Mouse (Mus musculus) heart, embryonic 14.5 days (tissue): ENCODE measurements around the gene Zc3h12c. TPM values are rescaled to one million over a fixed set of nuclear protein-coding genes. Genes with fewer than 3 reads are reported as not detected.

Experiments
- ATAC-seq: fragments of 200-750 bp; cut with Nextera tagmentation; 2 replicates; pipeline ENCODE4 v1.8.0; 2017; ENCODE audit warnings: low read depth, moderate TSS enrichment; ENCODE audit not compliant: insufficient number of reproducible peaks, insufficient read depth, low FRiP score
- H3K27ac ChIP-seq, 2 experiments: fragments of 200-500 bp in 1 of 2; fragments of 300-500 bp in 1 of 2; sonication (generic) in 1 of 2; replicated peaks in 1 of 2; 2 replicates each; pipeline ENCODE4 v1.5.1; 2012 to 2014; ENCODE audit warnings: low read depth in 2 of 2, low read length in 2 of 2, control low read depth in 1 of 2, mild to moderate bottlenecking in 1 of 2, mixed read lengths in 1 of 2; ENCODE audit not compliant: control insufficient read depth in 1 of 2, insufficient read depth in 1 of 2
- H3K27me3 ChIP-seq: fragments of 300-500 bp; sonication (generic); 2 replicates; pipeline ENCODE4 v1.6.1; 2014; ENCODE audit warnings: mild to moderate bottlenecking, low read length, control low read depth; ENCODE audit not compliant: control insufficient read depth, insufficient read depth
- H3K36me3 ChIP-seq: fragments of 300-500 bp; sonication (generic); 2 replicates; pipeline ENCODE4 v1.6.1; 2014; ENCODE audit warnings: mild to moderate bottlenecking, control low read depth, low read length, mixed read lengths; ENCODE audit not compliant: control insufficient read depth, insufficient read depth
- H3K4me1 ChIP-seq, 2 experiments: fragments of 200-500 bp in 1 of 2; fragments of 300-500 bp in 1 of 2; sonication (generic) in 1 of 2; 2 replicates each; pipeline ENCODE4 v1.6.1; 2012 to 2014; ENCODE audit warnings: low read length in 2 of 2, control low read depth in 1 of 2, mixed read lengths in 1 of 2; ENCODE audit not compliant: control insufficient read depth in 2 of 2, insufficient read depth in 2 of 2
- H3K4me2 ChIP-seq: fragments of 300-500 bp; sonication (generic); 2 replicates; pipeline ENCODE4 v1.6.1; 2014; ENCODE audit warnings: mild to moderate bottlenecking, low read length
- H3K4me3 ChIP-seq, 2 experiments: fragments of 200-500 bp in 1 of 2; fragments of 300-500 bp in 1 of 2; sonication (generic) in 1 of 2; 2 replicates each; pipeline ENCODE4 v1.5.1; 2012 to 2014; ENCODE audit warnings: low read length in 2 of 2, mild to moderate bottlenecking in 2 of 2, control low read depth in 1 of 2, low read depth in 1 of 2, moderate library complexity in 1 of 2; ENCODE audit not compliant: control insufficient read depth in 1 of 2, insufficient read depth in 1 of 2
- H3K9ac ChIP-seq: fragments of 300-500 bp; sonication (generic); 2 replicates; pipeline ENCODE4 v1.6.1; 2014; ENCODE audit warnings: mild to moderate bottlenecking, low read length
- H3K9me3 ChIP-seq: fragments of 300-500 bp; sonication (generic); 2 replicates; pipeline ENCODE4 v1.6.1; 2016; ENCODE audit warnings: low read length, control low read depth; ENCODE audit not compliant: control insufficient read depth
- WGBS: fragments of 180-500 bp; shearing (Covaris S2); extraction: QIAGEN DNeasy Blood & Tissue Kit; methylation state at CpG from one replicate; pipeline ENCODE4 v1.1.7; 2014; 5-methylcytosine and 5-hydroxymethylcytosine counted together
- polyA plus RNA-seq: library from polyadenylated mRNA; unstranded; fragments of >200 nt; fragmentation: Nextera tagmentation; extraction: Ambion mirVana; gene quantifications from 2 replicates; pipeline ENCODE4 v1.2.1, GENCODE M21; 2014

Zc3h12c gene
- polyA plus RNA-seq, 1 experiment from 2014 or later: 4.6 TPM

DNA sequence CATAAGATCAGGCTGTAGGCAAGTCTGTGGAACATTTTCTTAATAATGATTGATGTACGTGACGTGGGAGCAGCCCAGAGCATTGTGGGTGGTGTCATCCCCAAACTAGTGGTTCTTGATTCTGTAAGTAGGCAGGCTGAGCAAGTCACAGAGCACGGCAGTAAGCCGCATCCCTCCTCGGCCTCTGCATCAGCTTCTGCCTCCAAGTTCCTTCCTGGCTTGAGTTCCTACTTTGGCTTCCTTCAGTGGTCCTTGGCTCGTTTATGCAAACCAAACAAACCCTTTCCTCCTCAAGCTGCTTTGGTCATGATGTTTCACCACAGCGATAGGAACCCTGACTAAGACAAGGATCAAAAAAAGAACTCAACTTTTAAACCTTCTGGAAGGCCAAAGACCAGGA is 14.1 kb downstream of the Zc3h12c start:
- H3K9ac ChIP-seq: no peak overlapping the region
- H3K4me3 ChIP-seq: no peak overlapping the region
- H3K4me2 ChIP-seq: no peak overlapping the region
- H3K36me3 ChIP-seq: no peaks in the 10 kb centered on the region
- H3K27me3 ChIP-seq: no peaks in the 10 kb centered on the region
- 62% methylated on average over 7 of the region's 7 CpGs for WGBS
- H3K27ac ChIP-seq: no peak overlapping the region
- H3K4me1 ChIP-seq: peaks cover 3 to 23% of the 10 kb centered on the region in 2 experiments
- H3K9me3 ChIP-seq: no peaks in the 10 kb centered on the region
- no peak for ATAC-seq

DNA sequence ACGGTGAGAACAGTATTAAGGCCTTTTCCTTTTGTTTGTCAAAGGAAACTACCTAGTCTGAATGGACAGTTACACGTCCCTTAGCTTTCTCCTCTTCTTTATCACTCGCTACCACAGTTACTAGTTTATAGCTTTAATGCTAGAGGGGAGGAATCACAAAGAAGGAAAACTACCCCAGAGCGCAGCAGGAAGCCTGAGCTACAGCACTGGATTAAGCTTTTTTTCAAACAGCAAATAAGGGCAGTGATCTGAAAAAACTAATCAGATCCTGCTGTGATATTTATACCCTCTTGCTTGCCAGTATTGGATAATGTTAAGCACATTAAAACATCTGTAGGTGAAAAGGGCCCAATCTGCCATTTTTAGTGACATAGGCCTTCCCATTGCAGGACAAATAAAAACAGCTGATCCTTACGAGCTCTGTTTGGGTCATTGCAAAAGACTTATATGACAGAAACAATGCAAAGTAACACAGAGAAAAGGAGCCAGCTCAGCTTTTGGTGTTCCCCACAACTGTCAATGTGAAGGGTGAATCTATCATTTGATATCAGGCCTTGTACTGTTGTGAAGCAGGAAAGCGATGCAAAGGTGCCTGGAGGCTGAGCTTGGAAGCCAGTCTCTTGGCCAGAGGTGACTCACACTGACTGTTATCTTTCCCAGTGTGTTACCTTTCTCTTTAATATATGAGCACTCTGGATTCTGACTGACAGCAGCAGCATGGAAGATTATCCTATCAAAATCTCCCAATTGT is 16.1 kb downstream of the Zc3h12c start:
- H3K4me2 ChIP-seq: no peak overlapping the region
- no peak overlapping the region for H3K4me3 ChIP-seq
- no peaks in the 10 kb centered on the region for H3K9me3 ChIP-seq
- WGBS: 83% methylated on average over 6 of the region's 6 CpGs
- H3K27ac ChIP-seq: no peak overlapping the region
- H3K4me1 ChIP-seq: peaks cover 3 to 27% of the 10 kb centered on the region in 2 experiments
- H3K36me3 ChIP-seq: no peaks in the 10 kb centered on the region
- no peaks in the 10 kb centered on the region for H3K27me3 ChIP-seq
- H3K9ac ChIP-seq: no peak overlapping the region
- ATAC-seq: no peak

DNA sequence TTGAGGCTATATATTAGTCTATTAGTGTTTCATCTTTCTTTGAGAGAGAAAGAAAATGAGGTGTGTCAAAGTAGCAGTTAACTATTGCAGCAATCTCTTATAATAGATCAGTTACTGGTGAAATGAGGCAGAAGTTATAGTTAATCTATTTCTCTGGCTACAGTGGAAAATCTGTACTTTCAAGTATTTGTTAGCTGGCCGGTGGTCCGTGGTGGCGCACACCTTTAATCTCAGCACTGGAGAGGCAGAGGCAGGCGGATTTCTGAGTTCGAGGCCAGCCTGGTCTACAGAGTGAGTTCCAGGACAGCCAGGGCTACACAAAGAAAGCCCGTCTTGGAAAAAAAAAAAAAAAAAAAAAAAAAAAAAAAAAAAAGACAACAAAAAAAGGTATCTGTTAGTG is 18.6 kb downstream of the Zc3h12c start:
- H3K9ac ChIP-seq: no peak overlapping the region
- H3K9me3 ChIP-seq: no peaks in the 10 kb centered on the region
- H3K27me3 ChIP-seq: no peaks in the 10 kb centered on the region
- H3K4me2 ChIP-seq: no peak overlapping the region
- WGBS: 88% methylated on average over 6 of the region's 6 CpGs
- H3K36me3 ChIP-seq: no peaks in the 10 kb centered on the region
- H3K4me3 ChIP-seq: no peak overlapping the region
- H3K27ac ChIP-seq: no peak overlapping the region
- no peak for ATAC-seq
- H3K4me1 ChIP-seq: peaks cover 3 to 29% of the 10 kb centered on the region in 2 experiments

DNA sequence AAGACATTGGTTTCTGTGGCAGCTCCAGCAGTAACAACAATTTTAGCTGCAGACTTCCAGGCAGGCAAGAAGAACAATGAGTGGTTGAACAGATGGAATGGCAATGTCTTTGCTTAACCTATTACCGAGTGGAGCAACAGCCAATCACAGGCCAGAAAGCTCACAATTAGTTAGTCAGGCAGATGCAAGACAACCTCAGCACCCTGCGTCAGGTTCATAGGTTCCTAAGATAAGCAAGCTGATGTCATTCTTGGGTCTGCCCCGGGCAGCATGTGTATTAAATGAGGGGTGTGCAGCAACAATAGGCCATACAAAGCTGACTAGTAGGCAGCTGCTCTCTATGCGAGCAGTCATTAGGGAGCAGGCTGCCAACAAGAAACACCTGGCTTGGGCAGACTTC is 19.1 kb downstream of the Zc3h12c start:
- peak overlapping the region; percentile 5 to 25; a peak in 1 of 4 replicates for H3K27ac ChIP-seq
- H3K4me2 ChIP-seq: peak overlapping the region; percentile 7; the same call in 1 of the 2 replicates
- no peaks in the 10 kb centered on the region for H3K27me3 ChIP-seq
- no peak overlapping the region for H3K4me3 ChIP-seq
- H3K9me3 ChIP-seq: no peaks in the 10 kb centered on the region
- no peaks in the 10 kb centered on the region for H3K36me3 ChIP-seq
- ATAC-seq: no peak
- no peak overlapping the region; the same call in 1 of the 2 replicates for H3K9ac ChIP-seq
- WGBS: 30% methylated on average over 4 of the region's 4 CpGs
- peaks cover 3 to 29% of the 10 kb centered on the region in 2 experiments; a peak in 3 of 4 replicates for H3K4me1 ChIP-seq

DNA sequence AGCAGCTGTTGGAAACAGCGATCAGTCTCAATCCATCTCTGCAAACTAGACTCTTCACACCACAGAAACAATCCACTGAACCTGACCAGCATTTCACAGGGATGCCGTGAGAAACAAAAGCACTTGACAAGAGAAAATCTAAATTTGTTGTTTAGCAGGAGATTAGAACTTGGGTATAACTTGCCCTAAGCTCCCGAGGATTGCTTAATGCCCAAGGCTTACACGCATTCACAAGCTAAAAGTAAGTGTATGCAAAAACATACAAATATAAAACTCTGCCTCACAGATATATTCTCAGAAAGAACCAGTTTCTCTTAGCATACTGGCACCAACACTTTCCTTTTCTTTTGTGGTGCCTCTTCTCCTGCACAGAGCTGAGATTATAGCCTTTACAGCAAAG is 19.5 kb downstream of the Zc3h12c start:
- Histone ChIP-seq H3K4me1 (peaks cover 3 to 26% of the 10 kb centered on the region in 2 experiments; a peak in 3 of 4 replicates), H3K36me3 (peaks cover 4% of the 10 kb centered on the region; the same call in 1 of the 2 replicates), H3K9ac (no peak overlapping the region; the same call in 1 of the 2 replicates), H3K27ac (peak overlapping the region in 1 of 2 experiments; percentile 25; a peak in 2 of 4 replicates), H3K4me2 (peak overlapping the region; percentile 7; the same call in 1 of the 2 replicates), H3K27me3 (no peaks in the 10 kb centered on the region), H3K9me3 (no peaks in the 10 kb centered on the region), H3K4me3 (no peak overlapping the region; a peak in 1 of 4 replicates)
- no peak for ATAC-seq
- whole genome bisulfite sequencing: 65% methylated on average over 4 of the region's 4 CpGs

DNA sequence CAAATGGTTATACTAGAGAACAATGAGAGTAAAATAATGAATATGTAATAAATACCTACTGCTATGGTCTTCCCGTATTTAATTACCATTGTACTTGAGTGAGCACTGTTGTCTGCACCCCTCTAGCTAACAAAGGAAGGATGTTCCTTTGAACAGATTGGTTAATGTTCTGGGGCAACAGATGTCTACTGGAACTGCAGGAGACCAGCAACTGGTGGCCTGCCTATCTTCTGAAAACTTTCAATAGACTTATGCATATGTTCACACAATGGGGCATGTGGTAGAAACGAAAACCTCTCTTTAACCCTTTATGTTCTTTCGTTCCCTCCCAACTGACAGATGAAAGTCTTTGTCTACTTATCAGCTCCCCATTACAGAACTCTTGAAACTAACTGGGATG is 20.1 kb downstream of the Zc3h12c start:
- no peak overlapping the region for H3K4me3 ChIP-seq
- 60% methylated on average over 3 of the region's 3 CpGs for WGBS
- H3K27me3 ChIP-seq: no peaks in the 10 kb centered on the region
- ATAC-seq: no peak
- peaks cover 8% of the 10 kb centered on the region; the same call in 1 of the 2 replicates for H3K36me3 ChIP-seq
- H3K4me1 ChIP-seq: peaks cover 3 to 26% of the 10 kb centered on the region in 2 experiments; a peak in 3 of 4 replicates
- no peak overlapping the region for H3K9ac ChIP-seq
- no peaks in the 10 kb centered on the region for H3K9me3 ChIP-seq
- H3K4me2 ChIP-seq: peak overlapping the region; percentile 7; the same call in 1 of the 2 replicates
- H3K27ac ChIP-seq: no peak overlapping the region

DNA sequence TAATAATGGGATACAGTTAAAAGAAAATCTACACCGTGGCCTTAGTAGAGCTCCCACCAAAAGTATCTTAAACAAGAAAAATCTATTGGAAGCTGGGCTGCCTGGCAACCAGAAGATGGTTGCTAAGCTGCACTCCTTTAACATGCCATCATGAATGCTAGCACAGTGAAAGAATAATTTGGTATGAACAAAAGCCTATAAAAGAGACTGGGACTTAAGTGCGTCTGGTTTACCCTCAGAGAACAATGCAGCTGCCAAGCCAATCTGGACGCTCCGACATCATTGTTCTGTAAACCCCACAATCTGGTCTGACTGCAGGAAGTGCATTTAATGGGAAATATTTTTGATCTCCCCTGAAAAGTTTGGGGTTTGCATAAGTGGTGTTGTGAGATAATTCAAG is 22.1 kb downstream of the Zc3h12c start:
- Histone ChIP-seq H3K4me3 (no peak overlapping the region), H3K4me1 (peaks cover 3 to 24% of the 10 kb centered on the region in 2 experiments; a peak in 3 of 4 replicates), H3K27me3 (no peaks in the 10 kb centered on the region), H3K36me3 (peaks cover 8% of the 10 kb centered on the region; the same call in 1 of the 2 replicates), H3K9me3 (no peaks in the 10 kb centered on the region), H3K27ac (no peak overlapping the region), H3K9ac (no peak overlapping the region), H3K4me2 (no peak overlapping the region)
- no peak for ATAC-seq
- 64% methylated on average over 4 of the region's 4 CpGs for WGBS
